Mouse (Mus musculus): ENCODE data around the gene Slmap.
A peak's percentile ranks its signal among the peaks of the same experiment; 100 is the strongest.
"Not testable (repeated sequence)": the region's sequence is repeated elsewhere in the genome, so short reads cannot be mapped to it uniquely, and the experiment has no call there.

Gene Slmap

DNA sequence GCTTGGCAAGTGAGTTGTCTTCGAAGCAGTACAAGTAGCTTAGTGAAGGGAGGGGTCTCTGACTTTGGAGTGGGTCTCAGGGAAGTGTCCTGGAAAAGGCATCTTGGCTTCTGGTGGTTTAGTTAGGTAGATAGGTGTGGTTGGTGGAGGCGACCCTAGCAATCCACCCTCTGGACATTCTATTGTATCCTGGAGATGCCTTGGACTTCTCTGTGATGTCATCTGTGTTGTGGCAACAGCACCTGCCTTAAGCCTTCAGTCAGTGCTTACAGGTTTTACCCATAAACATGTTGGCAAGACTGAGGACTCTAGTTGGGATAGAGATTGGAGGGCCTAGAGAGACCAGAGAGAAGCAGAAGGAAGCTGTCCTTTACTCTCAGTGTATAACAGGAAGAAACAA lies 145.8 kb downstream of the Slmap start:
- not testable (repeated sequence) for DNase-seq (ENCODE audit: low spot score)

DNA sequence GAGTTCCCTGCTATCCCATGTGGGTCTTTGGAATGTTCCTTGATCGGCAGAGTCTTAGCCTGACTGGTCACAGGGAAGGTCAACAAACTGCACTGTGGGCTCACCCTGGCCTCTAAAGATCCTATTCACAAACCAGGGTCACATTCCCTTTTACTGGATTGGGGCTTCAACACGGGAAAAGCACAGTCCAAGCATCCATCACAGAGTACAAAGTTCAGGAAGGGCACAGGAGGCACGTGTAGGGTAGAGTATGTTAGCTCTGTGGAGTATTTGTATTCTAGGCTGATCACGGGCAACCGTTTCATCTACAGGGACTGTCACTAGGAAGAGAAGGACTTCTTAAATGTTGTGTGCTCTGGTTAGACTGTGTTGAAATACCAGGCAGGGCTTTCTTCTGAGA lies 147.7 kb downstream of the Slmap start:
- not testable (repeated sequence) for DNase-seq (ENCODE audit: low spot score)

DNA sequence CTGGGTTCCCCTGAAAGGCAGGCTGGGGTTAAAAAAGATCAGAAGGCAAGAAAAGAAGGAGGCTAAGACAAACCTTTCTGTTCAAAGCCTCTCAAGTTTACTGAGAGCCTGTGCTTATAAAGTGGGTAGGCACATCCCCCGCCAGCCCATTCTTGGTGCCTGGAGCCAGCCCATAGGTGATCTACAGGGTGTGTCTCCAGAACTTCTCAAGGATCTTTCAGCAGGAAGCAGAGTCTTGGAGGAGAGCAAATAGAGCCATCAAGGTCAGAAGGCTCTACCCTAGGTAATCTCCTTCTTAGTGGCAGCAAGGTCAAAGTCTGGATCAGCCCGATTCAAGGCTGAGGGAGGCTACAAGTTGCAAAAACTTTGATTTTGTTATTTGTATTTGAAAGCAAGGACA lies 149.1 kb downstream of the Slmap start:
- DNase-seq (ENCODE audit: low spot score) = not testable (repeated sequence)

DNA sequence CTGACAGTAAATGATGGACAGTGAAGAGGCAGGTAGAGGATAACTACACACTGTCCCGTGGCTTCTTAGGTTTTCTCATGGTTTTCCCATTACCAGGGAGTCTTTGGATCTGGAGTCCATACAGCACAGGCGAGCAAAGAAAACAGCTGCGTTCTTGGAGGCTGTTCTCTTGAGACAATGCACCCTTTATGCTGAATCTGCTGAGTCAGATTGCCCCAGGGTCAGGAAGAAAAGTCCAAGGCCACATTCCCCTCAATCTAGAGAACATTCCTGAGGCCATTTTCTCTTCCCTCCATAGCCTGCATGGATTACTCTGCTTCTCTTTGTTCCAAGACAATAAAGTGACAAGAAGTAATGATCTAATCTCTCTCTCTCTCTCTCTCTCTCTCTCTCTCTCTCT lies 155.7 kb downstream of the Slmap start:
- peak; percentile 12 for DNase-seq (ENCODE audit: low spot score)

DNA sequence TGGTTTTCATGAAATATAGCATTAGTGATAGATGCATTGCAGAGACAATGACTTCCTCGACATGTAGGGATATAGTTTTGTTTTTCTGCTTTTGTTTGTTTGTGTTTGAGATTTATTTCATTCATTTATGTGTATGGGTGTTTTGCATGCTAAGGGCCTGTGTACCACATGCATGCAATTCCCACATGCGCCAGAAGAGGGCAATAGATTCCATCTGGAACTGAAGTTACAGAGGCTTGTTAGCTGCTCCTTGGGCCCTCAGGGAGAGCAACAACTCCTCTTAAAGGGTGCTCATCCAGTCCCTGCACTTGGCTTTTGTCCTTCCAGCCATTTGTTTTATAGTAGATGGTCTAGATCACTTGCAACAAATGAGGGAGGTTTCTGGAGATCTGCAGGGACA lies 158.1 kb downstream of the Slmap start:
- DNase-seq (ENCODE audit: low spot score) = peak; percentile 87
